Mouse (Mus musculus) CD8-positive naive resting alpha-beta T cell, adult 2 months (primary cell): ENCODE data around the gene Gm17482.
"Not testable (repeated sequence)": the region's sequence is repeated elsewhere in the genome, so short reads cannot be mapped to it uniquely, and the experiment has no call there.

Experiments
- DNase-seq, 2 experiments: peaks; one replicate each; pipeline ENCODE4 v3.0.0; 2022; ENCODE audit warnings: low read depth in 2 of 2, low spot score in 2 of 2

Gm17482 gene

GRCm38 (mm10) chr6:115227043-115227442, at the start of gene Gm17482:
TSS of gene Gm17482 (plus strand) at chr6:115227343.
- no peak for DNase-seq

- no peak for DNase-seq
These were observed 48.3 kb upstream of the Gm17482 start for GRCm38 (mm10) chr6:115178826-115179225.

GRCm38 (mm10) chr6:115181094-115181493, 46.0 kb upstream of the Gm17482 start:
- no peak for DNase-seq

- no peak for DNase-seq
These were observed 36.0 kb upstream of the Gm17482 start for GRCm38 (mm10) chr6:115191111-115191510.

DNA sequence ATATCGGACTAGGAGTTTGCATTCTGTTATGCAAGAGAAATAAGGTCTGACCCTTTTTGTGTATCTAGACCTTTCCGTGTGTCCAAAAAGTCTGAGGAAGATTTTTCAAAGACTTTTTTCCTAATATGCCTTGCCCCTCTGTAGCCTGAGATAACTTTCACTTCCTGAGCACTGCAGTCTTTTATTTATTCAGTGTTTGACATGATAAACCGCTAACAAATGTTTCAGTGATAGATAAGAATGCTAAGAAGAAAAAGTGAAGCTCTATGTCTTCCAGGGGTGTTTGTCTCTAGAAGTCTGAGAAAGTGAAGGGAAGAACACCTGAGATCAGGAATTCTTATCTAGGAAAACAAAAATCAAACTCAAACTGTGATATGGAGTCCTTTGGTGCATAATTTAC, 26.4 kb upstream of the Gm17482 start:
- DNase-seq: no peak

DNA sequence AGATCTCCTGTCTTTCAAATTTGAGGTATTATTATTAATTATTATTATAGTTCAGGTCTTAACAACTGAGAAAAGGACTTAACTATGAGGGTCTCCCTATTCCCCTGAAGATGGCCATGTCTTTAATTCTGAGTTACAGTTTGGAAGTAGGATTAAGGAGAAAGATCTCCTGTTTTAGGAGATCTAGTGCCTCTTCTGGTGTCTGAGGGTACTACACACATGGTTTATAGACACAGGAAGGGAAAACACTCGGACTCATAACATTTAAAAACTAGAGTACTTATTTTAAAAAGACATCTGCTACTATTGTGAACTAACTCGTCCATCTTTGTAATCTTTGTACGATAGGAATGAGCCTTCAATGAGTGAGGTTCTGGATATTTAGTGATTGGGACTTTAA, 24.1 kb upstream of the Gm17482 start:
- DNase-seq: no peak

GRCm38 (mm10) chr6:115210187-115210586, 17.0 kb upstream of the Gm17482 start:
- no peak for DNase-seq

DNA sequence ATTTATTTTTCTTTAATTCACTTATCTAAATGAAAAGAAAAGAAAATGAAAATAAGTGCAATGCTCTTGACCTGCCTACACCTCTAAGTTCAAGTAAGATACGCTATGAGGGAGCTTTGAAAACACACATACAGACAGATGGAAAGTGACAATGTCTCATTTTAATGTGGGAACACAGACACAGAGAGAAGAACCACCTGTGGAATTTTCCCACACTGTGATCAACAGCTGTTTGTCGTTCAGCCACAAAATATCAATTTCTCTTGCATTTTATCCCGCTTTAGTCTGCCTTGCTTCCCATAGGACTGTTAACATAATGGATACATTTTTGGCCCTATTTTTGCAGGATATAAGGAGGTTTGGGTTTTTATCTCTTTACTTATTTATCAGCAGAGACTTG, 16.3 kb upstream of the Gm17482 start:
- no peak for DNase-seq

DNA sequence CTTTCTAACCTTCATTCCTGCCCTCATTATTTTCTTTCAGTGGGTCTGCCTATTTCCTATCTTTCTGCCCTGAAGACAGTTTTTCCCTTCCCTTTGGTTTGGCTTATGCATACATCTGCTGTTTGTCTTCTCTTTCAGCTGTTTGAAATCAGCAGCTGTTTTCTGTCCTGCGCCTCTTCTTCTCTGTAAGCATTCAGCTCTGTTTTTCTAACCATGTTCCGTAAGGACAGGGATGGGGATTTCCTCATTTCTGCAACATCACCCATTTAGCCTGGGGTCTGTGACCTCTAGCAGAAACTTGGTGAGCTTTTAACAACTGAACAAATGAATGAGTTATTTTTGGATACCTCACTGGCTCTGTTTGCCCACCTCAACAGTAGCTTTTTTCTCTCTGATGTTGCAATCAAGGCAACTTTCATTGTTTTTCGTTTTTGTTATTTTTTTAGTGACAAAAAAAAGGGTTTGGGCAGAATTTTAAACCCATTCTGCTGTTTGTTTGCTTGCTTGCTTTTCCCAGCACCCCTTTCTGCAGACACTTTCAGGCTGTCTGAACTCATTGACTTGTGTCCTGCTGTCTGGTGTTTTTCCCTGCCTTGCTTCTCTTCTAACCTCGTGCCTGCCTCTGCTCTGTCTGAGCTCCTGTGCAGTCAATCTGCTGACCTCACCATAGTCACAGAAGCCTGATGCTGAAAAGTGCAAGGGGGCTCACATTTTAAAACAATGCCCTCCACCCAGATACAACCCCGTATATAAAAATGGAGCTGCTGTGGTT, 14.8 kb upstream of the Gm17482 start:
- no peak for DNase-seq

GRCm38 (mm10) chr6:115213129-115213528, 14.0 kb upstream of the Gm17482 start:
- no peak for DNase-seq

DNA sequence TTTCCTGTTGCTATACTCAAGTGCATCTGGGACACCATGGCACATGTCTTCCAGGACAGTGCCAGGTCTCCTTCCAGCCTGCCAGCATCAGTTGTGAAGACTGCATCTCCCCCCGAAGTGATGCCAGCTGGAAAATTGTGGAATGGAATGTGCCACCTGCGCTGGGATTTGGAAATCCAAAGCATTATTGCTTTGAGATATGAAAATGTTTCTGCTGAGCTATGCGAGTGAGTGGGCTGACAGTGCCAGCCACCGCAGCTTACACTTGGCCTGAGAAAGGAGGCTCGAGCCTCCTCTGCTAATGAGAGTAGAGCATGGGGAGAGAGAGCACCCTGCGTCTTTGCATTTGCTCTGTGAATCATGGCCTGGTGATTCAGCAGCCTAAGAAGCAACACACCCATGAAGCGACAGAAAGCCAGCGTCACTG, 5.9 kb upstream of the Gm17482 start:
- DNase-seq: no peak

DNA sequence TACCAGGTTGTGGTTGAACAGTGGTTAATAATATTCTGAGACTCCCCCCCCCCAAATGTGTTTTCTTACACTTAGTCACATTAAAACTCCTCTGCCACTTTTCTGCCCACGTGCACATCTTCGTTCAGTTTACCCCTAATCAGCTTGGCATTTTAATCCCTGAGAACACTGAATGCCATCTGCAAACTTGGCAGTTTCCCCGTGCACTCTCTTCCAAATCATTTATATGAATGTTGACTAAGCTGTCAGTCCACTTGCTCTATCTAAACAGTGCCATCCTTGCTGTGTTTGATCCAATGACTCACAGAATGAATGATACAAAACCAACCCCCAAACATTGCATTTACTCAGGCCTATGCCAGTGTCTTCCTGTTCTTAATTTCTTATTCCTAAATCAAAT, 1.6 kb upstream of the Gm17482 start:
- DNase-seq: no peak

DNA sequence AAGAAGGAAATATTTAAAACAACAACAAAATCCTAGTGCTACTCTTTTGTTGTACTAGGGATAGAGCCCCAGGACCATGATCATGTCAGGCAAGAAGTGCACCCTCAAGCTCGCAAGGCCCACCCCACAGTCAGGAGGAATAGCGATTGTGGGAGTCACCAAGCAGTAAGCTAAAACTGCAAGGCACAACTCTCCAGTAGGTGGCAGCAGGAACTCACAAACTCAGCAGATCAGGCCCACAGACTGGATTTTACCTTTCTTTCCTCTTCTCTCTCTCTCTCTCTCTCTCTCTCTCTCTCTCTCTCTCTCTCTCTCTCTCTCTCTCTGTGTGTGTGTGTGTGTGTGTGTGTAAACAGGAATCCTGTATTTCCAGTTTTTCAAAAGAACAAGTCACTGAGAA, 386 bp downstream of the Gm17482 start:
- peak; percentile 40 to 52 for DNase-seq

DNA sequence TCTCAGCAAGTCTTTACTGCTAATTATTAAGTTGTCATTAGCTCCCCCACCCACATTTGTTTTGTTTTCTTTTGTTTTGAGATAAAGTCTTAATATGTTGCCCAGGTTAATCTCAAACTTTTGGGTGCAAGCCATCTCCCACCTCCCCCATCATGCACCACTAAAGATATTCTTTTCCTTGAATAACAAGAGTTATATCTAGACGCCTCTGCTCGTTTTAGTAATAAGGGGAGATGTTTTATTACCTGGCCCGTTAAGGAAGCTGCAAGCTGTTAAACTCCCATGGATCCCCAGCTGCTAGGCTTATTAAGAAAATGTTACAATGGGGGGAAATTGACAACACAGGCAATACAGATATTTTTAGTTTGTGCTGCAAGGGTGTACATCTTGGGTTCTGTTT, 3.4 kb downstream of the Gm17482 start:
- no peak for DNase-seq

DNA sequence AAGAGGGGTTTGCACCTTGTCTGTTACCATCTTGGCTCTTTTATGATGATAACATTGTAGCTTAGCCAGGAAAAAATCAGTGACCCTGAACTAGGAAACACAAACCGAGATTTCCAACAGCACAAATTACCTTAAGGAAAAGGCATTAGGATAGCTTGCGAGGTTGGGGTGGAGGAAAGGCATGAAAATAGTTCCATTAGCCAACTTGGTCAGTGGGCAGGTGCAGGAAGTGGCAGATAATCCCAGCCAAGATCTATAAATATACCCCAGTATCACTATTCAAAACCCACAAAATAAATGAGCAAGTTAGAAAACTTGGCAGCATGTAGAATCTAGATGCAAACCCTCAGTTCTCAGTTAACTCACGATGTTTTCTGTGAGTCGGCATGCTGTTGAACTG, 4.7 kb downstream of the Gm17482 start:
- no peak for DNase-seq

DNA sequence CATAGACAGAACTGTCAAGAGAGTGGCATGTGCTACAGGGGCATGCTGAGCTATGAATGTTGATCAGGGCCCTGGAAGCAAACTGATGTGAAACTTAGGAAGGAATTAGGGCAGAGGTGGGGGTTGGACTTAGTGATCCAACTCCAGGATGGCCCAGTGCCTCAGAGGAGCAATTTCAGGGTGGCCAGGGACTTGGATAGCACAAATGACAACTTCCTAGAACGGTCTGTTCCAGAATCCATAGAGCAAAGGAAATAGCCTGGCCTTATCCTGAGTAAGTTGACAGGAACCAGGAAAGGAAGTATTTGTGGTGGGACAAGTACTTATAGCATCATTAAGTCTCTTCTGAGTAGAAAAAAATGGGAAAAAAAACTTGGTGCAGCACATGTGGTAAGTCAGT, 5.4 kb downstream of the Gm17482 start:
- no peak for DNase-seq

DNA sequence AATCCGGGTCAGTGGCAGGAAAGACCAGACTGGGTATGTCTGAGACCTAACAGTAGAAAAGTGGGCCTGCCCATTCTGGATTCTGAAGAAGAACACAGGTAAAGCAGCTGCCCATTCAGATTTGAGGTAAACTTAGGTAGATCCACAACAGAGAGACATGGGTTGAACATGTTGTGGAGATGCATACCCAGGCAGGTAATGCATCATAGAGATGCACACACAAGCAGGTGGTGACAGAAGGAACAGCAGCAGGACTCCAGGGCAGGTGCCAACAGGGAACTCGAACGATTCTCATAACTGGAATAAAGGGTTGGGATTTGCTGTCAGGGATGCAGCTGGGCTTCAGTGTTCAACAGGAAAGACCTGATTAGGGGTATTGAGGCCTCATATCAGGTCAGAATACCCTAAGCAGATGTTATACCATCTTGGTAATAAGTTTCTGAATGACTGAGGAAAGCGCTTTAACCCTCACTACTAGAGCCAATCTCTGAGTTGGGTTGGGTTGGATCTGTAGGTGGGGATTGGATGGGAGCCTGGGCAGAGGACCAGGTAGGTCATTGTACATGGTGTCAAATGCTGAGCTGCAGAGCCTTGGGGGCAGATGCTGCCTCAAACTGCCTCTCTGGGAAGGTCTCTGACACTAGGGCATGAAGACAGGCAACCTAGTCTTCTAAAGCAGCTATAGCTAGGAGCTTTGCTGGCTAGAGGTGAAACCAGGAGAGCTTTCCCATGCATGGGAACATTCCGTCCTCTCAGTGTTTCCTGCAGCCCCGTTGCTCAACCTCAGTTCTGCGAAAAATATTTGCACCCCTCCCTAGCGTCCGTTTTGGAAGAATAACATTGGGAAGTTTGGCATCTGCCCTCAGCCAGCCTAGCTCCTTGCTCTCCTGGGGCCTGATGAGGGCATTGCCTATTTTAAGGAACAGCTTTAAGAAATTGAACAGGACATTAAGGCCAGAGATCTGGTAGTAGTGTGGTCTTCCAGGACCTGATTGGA, 11.2 kb downstream of the Gm17482 start:
- DNase-seq: no peak

GRCm38 (mm10) chr6:115239335-115239734, 12.2 kb downstream of the Gm17482 start:
- no peak for DNase-seq

DNA sequence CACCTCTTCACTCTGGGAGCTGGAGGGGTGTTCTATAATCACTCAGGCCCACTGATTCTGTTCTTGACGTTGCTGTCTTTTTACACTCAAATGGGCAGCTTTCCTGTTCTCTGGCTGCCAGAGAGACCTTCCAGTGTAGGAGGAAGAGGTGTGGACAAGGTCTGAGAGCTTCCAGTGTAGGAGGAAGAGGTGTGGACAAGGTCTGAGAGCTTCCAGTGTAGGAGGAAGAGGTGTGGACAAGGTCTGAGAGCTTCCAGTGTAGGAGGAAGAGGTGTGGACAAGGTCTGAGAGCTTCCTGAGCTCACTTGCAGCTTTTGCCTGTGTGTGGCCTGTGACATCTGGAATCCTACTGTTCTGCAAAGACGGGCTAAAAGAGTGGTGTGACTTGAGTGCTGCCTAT, 13.3 kb downstream of the Gm17482 start:
- not testable (repeated sequence) for DNase-seq

DNA sequence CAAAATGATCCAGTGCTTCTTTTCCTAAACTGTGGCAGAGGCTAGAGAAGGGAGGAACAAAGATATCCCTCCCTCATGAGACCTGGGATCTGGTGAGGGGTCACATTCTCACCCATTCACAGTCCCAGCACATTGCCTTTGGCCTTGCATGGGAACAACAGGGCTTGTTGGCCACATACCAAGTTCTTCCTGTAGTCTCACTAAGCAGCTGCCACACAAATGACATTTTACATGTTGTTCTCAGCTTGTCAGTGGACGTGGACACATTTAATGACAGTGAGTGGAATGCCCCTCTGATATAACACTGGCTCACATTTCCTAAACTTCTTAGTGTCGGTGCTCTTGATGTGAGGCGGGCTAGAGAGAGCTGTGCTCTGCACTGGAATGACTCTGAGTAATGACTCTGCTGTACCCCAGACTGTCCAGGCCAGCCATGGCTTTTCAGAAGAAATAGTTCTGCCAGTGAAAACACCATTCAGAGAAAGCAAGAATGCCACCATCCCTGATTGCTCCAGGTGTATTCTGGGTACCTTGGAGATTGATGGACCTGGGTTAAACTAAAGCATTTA, 14.1 kb downstream of the Gm17482 start:
- DNase-seq: no peak

DNA sequence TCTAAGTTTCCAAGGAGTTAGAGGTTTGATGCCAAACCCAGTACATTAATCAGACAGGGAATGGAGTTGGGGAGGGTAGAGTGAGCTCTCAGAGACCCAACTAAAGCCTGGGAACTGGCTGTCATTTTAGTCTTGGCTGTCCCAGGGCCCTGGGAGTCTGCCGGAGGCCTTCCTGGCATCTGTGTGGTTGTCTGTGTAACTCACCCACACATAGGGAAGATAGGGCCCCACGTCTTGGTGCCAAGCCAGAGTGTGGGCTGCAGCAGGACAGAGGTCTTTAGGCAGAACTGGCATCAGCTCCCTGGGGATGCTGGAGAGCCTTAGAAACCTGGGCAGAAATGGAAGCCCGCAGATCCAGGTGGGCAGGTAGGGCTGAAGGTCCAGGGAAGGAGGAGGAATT, 14.8 kb downstream of the Gm17482 start:
- no peak for DNase-seq

GRCm38 (mm10) chr6:115244222-115244621, 17.1 kb downstream of the Gm17482 start:
- DNase-seq: no peak
